Mouse (Mus musculus): ENCODE data around the gene Bcl11a.

DNA sequence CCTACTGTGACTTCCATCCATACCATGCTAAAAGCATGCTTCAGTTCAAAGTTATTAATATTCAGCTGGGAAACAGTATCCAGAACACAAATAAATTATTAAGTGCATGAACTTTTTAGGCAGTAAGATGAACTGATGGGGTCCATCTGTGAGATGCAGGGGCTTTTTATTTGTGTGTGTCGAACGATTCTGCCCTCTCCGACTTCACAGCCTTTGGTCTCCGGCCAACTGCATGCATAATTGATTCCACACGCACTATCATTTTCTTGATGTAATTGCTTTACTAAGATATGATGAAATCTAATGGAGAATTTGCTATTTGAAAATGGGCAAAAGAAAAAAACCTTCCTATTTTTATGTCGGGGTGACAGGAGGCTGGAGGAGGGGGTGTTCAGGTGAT is 19.2 kb downstream of the Bcl11a start:
- TF ChIP-seq CTCF (IDR thresholded peaks at IDR 0.05; ENCODE audit: insufficient read depth, low read depth, low read length) (no peak), POLR2A (IDR thresholded peaks at IDR 0.05; ENCODE audit: insufficient read depth, low read depth, low read length) (no peak)
